ENCODE assay signal across 8 mouse cellular contexts in genomic region chr16:46497686-46498420, GRCm38 (mm10). TPM values are rescaled to one million over a fixed set of nuclear protein-coding genes. Genes with fewer than 3 reads are reported as not detected.
DNase-seq lines count a peak whose midpoint lies in the region; ATAC-seq and TF ChIP-seq lines count a peak whose summit lies in the region.

No protein-coding gene starts in this region.

- TF ChIP-seq CTCF in left cerebral cortex, adult 2 months (IDR thresholded peaks at IDR 0.05), result no peak

- no peaks in the 10 kb centered on the region for H3K9me3 ChIP-seq in forebrain, embryonic 11.5 days (ENCODE audit: control insufficient read depth, low read length)
- no peaks in the 10 kb centered on the region for H3K9me3 ChIP-seq in hindbrain, embryonic 10.5 days
- no peaks in the 10 kb centered on the region for H3K9me3 ChIP-seq in midbrain, embryonic 13.5 days

- H3K36me3 ChIP-seq in forebrain, embryonic 11.5 days (ENCODE audit: control insufficient read depth, insufficient read depth, low read length), result no peaks in the 10 kb centered on the region
- no peaks in the 10 kb centered on the region for H3K36me3 ChIP-seq in hindbrain, embryonic 10.5 days
- H3K36me3 ChIP-seq in midbrain, embryonic 13.5 days, result no peaks in the 10 kb centered on the region

- no peak; the same call in 1 of the 2 replicates for ATAC-seq in forebrain, embryonic 11.5 days (replicated peaks; ENCODE audit: low FRiP score)
- ATAC-seq in midbrain, embryonic 13.5 days, result no peak

- peaks cover 2% of the 10 kb centered on the region; the same call in 1 of the 2 replicates for H3K4me1 ChIP-seq in forebrain, embryonic 11.5 days (replicated peaks; ENCODE audit: control insufficient read depth, insufficient read depth, low read length)
- peaks cover 33% of the 10 kb centered on the region for H3K4me1 ChIP-seq in hindbrain, embryonic 10.5 days (replicated peaks)
- peaks cover 26% of the 10 kb centered on the region for H3K4me1 ChIP-seq in midbrain, embryonic 13.5 days (replicated peaks)

- H3K27me3 ChIP-seq in forebrain, embryonic 11.5 days (ENCODE audit: control insufficient read depth, insufficient read depth, low read length), result no peaks in the 10 kb centered on the region
- peaks cover 6% of the 10 kb centered on the region; the same call in 1 of the 2 replicates for H3K27me3 ChIP-seq in hindbrain, embryonic 10.5 days (ENCODE audit: insufficient read depth, poor library complexity, severe bottlenecking)
- no peaks in the 10 kb centered on the region for H3K27me3 ChIP-seq in midbrain, embryonic 13.5 days

- peak overlapping the region; percentile 67 for H3K4me2 ChIP-seq in forebrain, embryonic 11.5 days (ENCODE audit: low read depth, low read length, severe bottlenecking)
- H3K4me2 ChIP-seq in midbrain, embryonic 13.5 days (replicated peaks), result peak overlapping the region; percentile 89

- intact Hi-C loops in left cerebral cortex, adult 2 months (cut with DNase I), result loop anchor here (5.0 to 10.0 kb wide), 6 partner anchors 89 to 1027 kb away; no protein-coding TSS in a partner anchor

- peak overlapping the region; percentile 93 for H3K27ac ChIP-seq in forebrain, embryonic 11.5 days (ENCODE audit: low read depth, low read length)
- H3K27ac ChIP-seq in hindbrain, embryonic 10.5 days, result peak overlapping the region; percentile 98
- H3K27ac ChIP-seq in left cerebral cortex, adult 2 months, result peak overlapping the region; percentile 82
- H3K27ac ChIP-seq in midbrain, embryonic 13.5 days, result peak overlapping the region; percentile 94

- DNase-seq in embryo, embryonic 10 days (ENCODE audit: low spot score), result peak; percentile 51
- no peak for DNase-seq in embryo, embryonic 9.5 days (ENCODE audit: extremely low spot score)
- DNase-seq in adrenal gland, postnatal 36 days, result peak; percentile 51 to 54
- peak; percentile 65 for DNase-seq in forebrain, embryonic 11.5 days (ENCODE audit: low spot score)
- DNase-seq in hindbrain, embryonic 10.5 days (ENCODE audit: low spot score), result peak; percentile 49
- DNase-seq in left cerebral cortex, adult 2 months (ENCODE audit: extremely low spot score in 1 of 2, low spot score in 2 of 2), result peak; percentile 42 to 54
- peak; percentile 8 for DNase-seq in testis, postnatal 14 days (ENCODE audit: low spot score)

- under 1% methylated on average over 32 of the region's 32 CpGs for WGBS in forebrain, embryonic 11.5 days
- under 1% methylated on average over 32 of the region's 32 CpGs for WGBS in hindbrain, embryonic 10.5 days
- WGBS in midbrain, embryonic 13.5 days, result under 1% methylated on average over 32 of the region's 32 CpGs

- H3K9ac ChIP-seq in forebrain, embryonic 11.5 days (ENCODE audit: low read length), result peak overlapping the region; percentile 97
- H3K9ac ChIP-seq in midbrain, embryonic 13.5 days (replicated peaks), result peak overlapping the region; percentile 93

- H3K4me3 ChIP-seq in forebrain, embryonic 11.5 days (ENCODE audit: low read depth, low read length), result peak overlapping the region; percentile 90
- H3K4me3 ChIP-seq in hindbrain, embryonic 10.5 days, result peak overlapping the region; percentile 91
- peak overlapping the region; percentile 76 for H3K4me3 ChIP-seq in left cerebral cortex, adult 2 months
- H3K4me3 ChIP-seq in midbrain, embryonic 13.5 days (replicated peaks), result peak overlapping the region; percentile 93

RNA-seq across cellular contexts. Expression of gene Nectin3, which starts 0.5 kb away (rescaled TPM):
- 10 to 100 TPM; 27.2 to 42.1 TPM for total RNA-seq in adrenal gland, postnatal 36 days (2021)
- 76.6 and 81.0 TPM in 2 replicates for polyA plus RNA-seq in forebrain, embryonic 11.5 days (2014; fragmentation: Nextera tagmentation; extraction: Ambion mirVana)
- 38.8 and 43.3 TPM in 2 replicates for polyA plus RNA-seq in hindbrain, embryonic 10.5 days (2016; fragmentation: Nextera tagmentation; extraction: Ambion mirVana)
- total RNA-seq in left cerebral cortex, adult 2 months (2021), result 10 to 100 TPM; 51.2 to 63.8 TPM
- 20.4 and 30.5 TPM in 2 replicates for polyA plus RNA-seq in midbrain, embryonic 13.5 days (2015; fragmentation: Nextera tagmentation; extraction: Ambion mirVana)
